Comparison of ENCODE assay signal across 8 mouse cellular contexts in genomic region chr13:23446498-23446952, GRCm38 (mm10). TPM values are rescaled to one million over a fixed set of nuclear protein-coding genes. Genes with fewer than 3 reads are reported as not detected.
DNase-seq lines count a peak whose midpoint lies in the region; ATAC-seq and TF ChIP-seq lines count a peak whose summit lies in the region.

No protein-coding gene starts in this region.

- no peak for TF ChIP-seq RAD21 in MEL (IDR thresholded peaks at IDR 0.05; ENCODE audit: low read depth, low read length)

- H3K27me3 ChIP-seq in MEL (ENCODE audit: control insufficient read depth in 1 of 2, insufficient read depth in 2 of 2, low read length in 2 of 2) = no peaks in the 10 kb centered on the region
- no peaks in the 10 kb centered on the region for H3K27me3 ChIP-seq in lung, embryonic 15.5 days
- no peaks in the 10 kb centered on the region for H3K27me3 ChIP-seq in thymus, adult 2 months (ENCODE audit: control insufficient read depth, insufficient read depth, low read length)

- TF ChIP-seq EP300 in MEL (IDR thresholded peaks at IDR 0.05; ENCODE audit: low read depth in 1 of 2, low read length in 2 of 2) = no peak

- H3K4me1 ChIP-seq in MEL (ENCODE audit: control insufficient read depth in 1 of 2, insufficient read depth in 2 of 2, low read length in 2 of 2) = peaks cover 0 to 5% of the 10 kb centered on the region in 2 experiments; a peak in 1 of 4 replicates
- H3K4me1 ChIP-seq in lung, embryonic 15.5 days = peaks cover 12% of the 10 kb centered on the region
- H3K4me1 ChIP-seq in thymus, adult 2 months (replicated peaks; ENCODE audit: control insufficient read depth, insufficient read depth, low read length) = peaks cover 5% of the 10 kb centered on the region

- no peak for TF ChIP-seq POLR2A in MEL (IDR thresholded peaks at IDR 0.05; ENCODE audit: control insufficient read depth in 1 of 2, insufficient read depth in 1 of 2, low read depth in 1 of 2, low read length in 2 of 2, poor library complexity in 1 of 2)
- no peak for TF ChIP-seq POLR2A in thymus, adult 2 months (IDR thresholded peaks at IDR 0.05; ENCODE audit: control insufficient read depth, extremely low read depth, insufficient read depth, low read length, poor library complexity)

- H3K9me3 ChIP-seq in MEL (replicated peaks; ENCODE audit: insufficient read depth, low read length) = no peaks in the 10 kb centered on the region
- no peaks in the 10 kb centered on the region for H3K9me3 ChIP-seq in lung, embryonic 15.5 days

- DNase-seq in MEL (ENCODE audit: low read depth, low spot score) = peak; percentile 87
- peak; percentile 95 for DNase-seq in cerebellum, adult 9-10 months
- peak; percentile 95 for DNase-seq in layer of hippocampus, adult 9-10 months (ENCODE audit: low spot score)
- peak; percentile 79 for DNase-seq in thymus, adult 2 months

- no peaks in the 10 kb centered on the region; the same call in 1 of the 2 replicates for H3K79me2 ChIP-seq in MEL (ENCODE audit: control insufficient read depth, insufficient read depth, low read length, poor library complexity)

- peaks cover 0 to 11% of the 10 kb centered on the region in 2 experiments; a peak in 2 of 4 replicates for H3K36me3 ChIP-seq in MEL (ENCODE audit: control insufficient read depth in 1 of 2, insufficient read depth in 2 of 2, low read length in 2 of 2)
- no peaks in the 10 kb centered on the region for H3K36me3 ChIP-seq in lung, embryonic 15.5 days
- H3K36me3 ChIP-seq in thymus, adult 2 months (ENCODE audit: control insufficient read depth, insufficient read depth, low read length) = no peaks in the 10 kb centered on the region

- H3K9ac ChIP-seq in MEL (ENCODE audit: control insufficient read depth, low read depth, low read length, poor library complexity, severe bottlenecking) = peak overlapping the region; percentile 25
- H3K9ac ChIP-seq in lung, embryonic 15.5 days = peak overlapping the region; percentile 55

- peak overlapping the region; percentile 73 for H3K4me2 ChIP-seq in lung, embryonic 15.5 days

- ATAC-seq in frontal cortex, adult (ENCODE audit: low TSS enrichment) = peak; percentile 25; the same call in 1 of the 2 replicates
- peak; percentile 31 to 51; a peak in 3 of 4 replicates for ATAC-seq in hematopoietic stem cell, adult 5-6 weeks (replicated peaks in 1 of 2; ENCODE audit: insufficient read depth in 1 of 2, low FRiP score in 2 of 2, low TSS enrichment in 1 of 2, low read depth in 1 of 2, poor library complexity in 2 of 2, severe bottlenecking in 2 of 2)
- ATAC-seq in lung, embryonic 15.5 days (ENCODE audit: borderline replicate concordance, extremely low read depth, low FRiP score, low TSS enrichment) = peak; percentile 60; the same call in 1 of the 2 replicates
- peak; percentile 47; the same call in 1 of the 2 replicates for ATAC-seq in neutrophil, adult 5-6 weeks (ENCODE audit: extremely low read depth, insufficient number of reproducible peaks, low FRiP score, poor library complexity, severe bottlenecking)

- 0% methylated on average over 16 of the region's 16 CpGs for WGBS in lung, embryonic 15.5 days
- WGBS in thymus, adult 2 months = under 1% methylated on average over 16 of the region's 16 CpGs

- TF ChIP-seq CTCF in MEL (IDR thresholded peaks at IDR 0.05 in 2 of 3, conservative IDR thresholded peaks at IDR 0.05 in 1 of 3; ENCODE audit: control insufficient read depth in 1 of 3, insufficient read depth in 1 of 3, low read depth in 2 of 3, low read length in 3 of 3, poor library complexity in 1 of 3, severe bottlenecking in 1 of 3) = 0 out of 6 replicates have a peak, but pooled peaks of 1 of the 3 experiments have one; percentile 10
- no peak for TF ChIP-seq CTCF in thymus, adult 2 months (IDR thresholded peaks at IDR 0.05; ENCODE audit: borderline replicate concordance, control insufficient read depth, extremely low read depth, insufficient read depth, low read length, poor library complexity)

- H3K4me3 ChIP-seq in MEL (ENCODE audit: control insufficient read depth in 1 of 2, insufficient read depth in 1 of 2, low read depth in 2 of 2, low read length in 2 of 2) = peak overlapping the region; percentile 40 to 65
- peak overlapping the region; percentile 83 for H3K4me3 ChIP-seq in lung, embryonic 15.5 days
- peak overlapping the region; percentile 27; the same call in 1 of the 2 replicates for H3K4me3 ChIP-seq in thymus, adult 2 months (ENCODE audit: control insufficient read depth, insufficient read depth, low read length)

- 0 out of 2 replicates have a peak overlapping the region, but pooled peaks have one; percentile 0 for H3K27ac ChIP-seq in MEL (ENCODE audit: control insufficient read depth, low read depth, low read length)
- peak overlapping the region; percentile 99 for H3K27ac ChIP-seq in lung, embryonic 15.5 days
- H3K27ac ChIP-seq in thymus, adult 2 months (ENCODE audit: control insufficient read depth, insufficient read depth, low read length) = no peak overlapping the region

TF ChIP-seq in MEL, 35 proteins besides CTCF, POLR2A, EP300 and RAD21:
- TF ChIP-seq UBTF (IDR thresholded peaks at IDR 0.05; ENCODE audit: borderline replicate concordance, insufficient read depth, low read depth, low read length) = no peak
- peak; percentile 100 for TF ChIP-seq TBP (IDR thresholded peaks at IDR 0.05; ENCODE audit: low read depth, low read length)

RNA-seq across cellular contexts. Expression of gene Btn1a1, which starts 19.2 kb away (rescaled TPM):
- total RNA-seq in MEL (2012; rRNA removed) = 0.07 TPM in 1 of 2 replicates, not detected in the other
- polyA plus RNA-seq in MEL (2012; ENCODE audit: insufficient read depth in 1 of 2, insufficient read length in 2 of 2, low read depth in 1 of 2, low replicate concordance in 2 of 2, missing spikeins in 1 of 2) = under 1 TPM in 1 of 2 experiments, not detected in 1; 0.25 TPM
- 0.20 TPM in 1 of 2 replicates, not detected in the other for total RNA-seq in hematopoietic stem cell, adult 5-6 weeks (2017)
- 0.14 and 0.26 TPM in 2 replicates for polyA plus RNA-seq in lung, embryonic 15.5 days (2015; fragmentation: Nextera tagmentation; extraction: Ambion mirVana)
- not detected in 2 replicates for total RNA-seq in neutrophil, adult 5-6 weeks (2017)
- 0.05 and 0.15 TPM in 2 replicates for polyA plus RNA-seq in thymus, adult 2 months (2012; rRNA removed)

RNA-seq across cellular contexts. Expression of gene Abt1, which starts 22.9 kb away (rescaled TPM):
- 12.5 and 16.2 TPM in 2 replicates for total RNA-seq in MEL (2012; rRNA removed)
- polyA plus RNA-seq in MEL (2012; ENCODE audit: insufficient read depth in 1 of 2, insufficient read length in 2 of 2, low read depth in 1 of 2, low replicate concordance in 2 of 2, missing spikeins in 1 of 2) = 10 to 100 TPM in 1 of 2 experiments, not detected in 1; 14.2 TPM
- 12.5 and 18.7 TPM in 2 replicates for total RNA-seq in hematopoietic stem cell, adult 5-6 weeks (2017)
- polyA plus RNA-seq in lung, embryonic 15.5 days (2015; fragmentation: Nextera tagmentation; extraction: Ambion mirVana) = 13.6 and 14.2 TPM in 2 replicates
- total RNA-seq in neutrophil, adult 5-6 weeks (2017) = 10.2 and 12.6 TPM in 2 replicates
- polyA plus RNA-seq in thymus, adult 2 months (2012; rRNA removed) = 4.2 and 4.5 TPM in 2 replicates

RNA-seq across cellular contexts. Expression of gene Btn2a2, which starts 42.1 kb away (rescaled TPM):
- total RNA-seq in MEL (2012; rRNA removed) = not detected in 2 replicates
- not detected for polyA plus RNA-seq in MEL (2012; ENCODE audit: insufficient read depth in 1 of 2, insufficient read length in 2 of 2, low read depth in 1 of 2, low replicate concordance in 2 of 2, missing spikeins in 1 of 2)
- total RNA-seq in hematopoietic stem cell, adult 5-6 weeks (2017) = not detected in 2 replicates
- polyA plus RNA-seq in lung, embryonic 15.5 days (2015; fragmentation: Nextera tagmentation; extraction: Ambion mirVana) = 0.16 and 0.21 TPM in 2 replicates
- 0.25 and 0.58 TPM in 2 replicates for total RNA-seq in neutrophil, adult 5-6 weeks (2017)
- polyA plus RNA-seq in thymus, adult 2 months (2012; rRNA removed) = 0.23 and 0.27 TPM in 2 replicates

Comparison
In these comparisons a context has a peak if more than half of its experiments do, and no peak if none do; other contexts are left out.
1. H3K4me3 ChIP-seq: peak in every context shown above with its lines; median percentile 83 in lung, embryonic 15.5 days; 52 in MEL; 27 in thymus, adult 2 months.